Mouse (Mus musculus): Measurements from ENCODE around the gene Tap2.

GRCm38 (mm10) chr17:34249878-34250277, 46.6 kb downstream of the Tap2 start:
- TF ChIP-seq POLR2A (IDR thresholded peaks at IDR 0.05; ENCODE audit: borderline replicate concordance, insufficient read depth, low read length) (no peak), CTCF (IDR thresholded peaks at IDR 0.05; ENCODE audit: borderline replicate concordance, insufficient read depth, low read depth, low read length) (peak; percentile 61)
